Mouse (Mus musculus): ENCODE data around the gene Dip2b. TPM values are rescaled to one million over a fixed set of nuclear protein-coding genes. Genes with fewer than 3 reads are reported as not detected.

Dip2b gene
- total and polyA plus RNA-seq, 3 experiments = 13.9 to 68.9 (median 15.4) TPM

GRCm38 (mm10) chr15:100178487-100178886 is 140.0 kb downstream of the Dip2b start:
- H3K4me1 ChIP-seq (ENCODE audit: control insufficient read depth in 1 of 2, insufficient read depth in 2 of 2, low read length in 2 of 2) = no peaks in the 10 kb centered on the region
- no peaks in the 10 kb centered on the region for H3K9me3 ChIP-seq (replicated peaks; ENCODE audit: insufficient read depth, low read length)
- no peak overlapping the region for H3K9ac ChIP-seq (ENCODE audit: control insufficient read depth, low read depth, low read length, poor library complexity, severe bottlenecking)
- no peak overlapping the region for H3K4me3 ChIP-seq (ENCODE audit: control insufficient read depth in 1 of 2, insufficient read depth in 1 of 2, low read depth in 2 of 2, low read length in 2 of 2)
- TF ChIP-seq ZKSCAN1 (IDR thresholded peaks at IDR 0.05; ENCODE audit: low read depth, low read length) = no peak
- no peak for TF ChIP-seq RCOR1 (IDR thresholded peaks at IDR 0.05; ENCODE audit: low read depth, low read length)
- no peak for TF ChIP-seq ZMIZ1 (IDR thresholded peaks at IDR 0.05; ENCODE audit: low read depth, low read length)
- TF ChIP-seq POLR2AphosphoS2 (IDR thresholded peaks at IDR 0.05; ENCODE audit: low read length) = no peak
- no peak for TF ChIP-seq TCF12 (IDR thresholded peaks at IDR 0.05; ENCODE audit: low read depth, low read length)
- TF ChIP-seq KAT2A (conservative IDR thresholded peaks at IDR 0.05; ENCODE audit: low read depth, low read length) = no peak
- no peak for TF ChIP-seq NRF1 (IDR thresholded peaks at IDR 0.05; ENCODE audit: insufficient read depth, low read depth, low read length, poor library complexity, severe bottlenecking)
- TF ChIP-seq MEF2A (IDR thresholded peaks at IDR 0.05; ENCODE audit: extremely low read depth, insufficient replicate concordance, low read depth, low read length, poor library complexity, severe bottlenecking) = no peak
- TF ChIP-seq ELF1 (IDR thresholded peaks at IDR 0.05; ENCODE audit: low read depth, low read length) = no peak
- no peak for DNase-seq (ENCODE audit: low read depth, low spot score)
- peaks cover 0 to 4% of the 10 kb centered on the region in 2 experiments; a peak in 1 of 4 replicates for H3K36me3 ChIP-seq (ENCODE audit: control insufficient read depth in 1 of 2, insufficient read depth in 2 of 2, low read length in 2 of 2)
- H3K27me3 ChIP-seq (ENCODE audit: control insufficient read depth in 1 of 2, insufficient read depth in 2 of 2, low read length in 2 of 2) = no peaks in the 10 kb centered on the region
- no peaks in the 10 kb centered on the region for H3K79me2 ChIP-seq (ENCODE audit: control insufficient read depth, insufficient read depth, low read length, poor library complexity)
- no peak overlapping the region for H3K27ac ChIP-seq (ENCODE audit: control insufficient read depth, low read depth, low read length)

GRCm38 (mm10) chr15:100179685-100180084 is 141.2 kb downstream of the Dip2b start:
- no peak overlapping the region for H3K4me3 ChIP-seq (ENCODE audit: control insufficient read depth in 1 of 2, insufficient read depth in 1 of 2, low read depth in 2 of 2, low read length in 2 of 2)
- no peaks in the 10 kb centered on the region for H3K9me3 ChIP-seq (replicated peaks; ENCODE audit: insufficient read depth, low read length)
- no peaks in the 10 kb centered on the region for H3K79me2 ChIP-seq (ENCODE audit: control insufficient read depth, insufficient read depth, low read length, poor library complexity)
- no peak for TF ChIP-seq JUND (IDR thresholded peaks at IDR 0.05; ENCODE audit: low read depth, low read length)
- no peak for TF ChIP-seq GATA1 (IDR thresholded peaks at IDR 0.05; ENCODE audit: low read depth, low read length)
- no peak for TF ChIP-seq RAD21 (IDR thresholded peaks at IDR 0.05; ENCODE audit: low read depth, low read length)
- no peak for TF ChIP-seq ZMIZ1 (IDR thresholded peaks at IDR 0.05; ENCODE audit: low read depth, low read length)
- TF ChIP-seq CHD1 (IDR thresholded peaks at IDR 0.05; ENCODE audit: low read depth, low read length) = no peak
- no peak for TF ChIP-seq BHLHE40 (IDR thresholded peaks at IDR 0.05; ENCODE audit: borderline replicate concordance, low read depth, low read length)
- no peak for TF ChIP-seq SIN3A (IDR thresholded peaks at IDR 0.05; ENCODE audit: low read length)
- no peak for TF ChIP-seq E2F4 (IDR thresholded peaks at IDR 0.05; ENCODE audit: borderline replicate concordance, low read depth, low read length)
- no peak for TF ChIP-seq HCFC1 (IDR thresholded peaks at IDR 0.05; ENCODE audit: low read depth, low read length)
- no peak for TF ChIP-seq NRF1 (IDR thresholded peaks at IDR 0.05; ENCODE audit: insufficient read depth, low read depth, low read length, poor library complexity, severe bottlenecking)
- no peak for TF ChIP-seq USF2 (IDR thresholded peaks at IDR 0.05; ENCODE audit: borderline replicate concordance in 1 of 2, insufficient read depth in 1 of 2, low read depth in 1 of 2, low read length in 2 of 2)
- no peak for TF ChIP-seq KAT2A (conservative IDR thresholded peaks at IDR 0.05; ENCODE audit: low read depth, low read length)
- no peak overlapping the region for H3K9ac ChIP-seq (ENCODE audit: control insufficient read depth, low read depth, low read length, poor library complexity, severe bottlenecking)
- no peak for DNase-seq (ENCODE audit: low read depth, low spot score)
- peaks cover 2 to 3% of the 10 kb centered on the region in 2 experiments; a peak in 3 of 4 replicates for H3K36me3 ChIP-seq (ENCODE audit: control insufficient read depth in 1 of 2, insufficient read depth in 2 of 2, low read length in 2 of 2)
- H3K27ac ChIP-seq (ENCODE audit: control insufficient read depth, low read depth, low read length) = no peak overlapping the region
- no peaks in the 10 kb centered on the region for H3K27me3 ChIP-seq (ENCODE audit: control insufficient read depth in 1 of 2, insufficient read depth in 2 of 2, low read length in 2 of 2)
- H3K4me1 ChIP-seq (ENCODE audit: control insufficient read depth in 1 of 2, insufficient read depth in 2 of 2, low read length in 2 of 2) = peaks cover 0 to 5% of the 10 kb centered on the region in 2 experiments; a peak in 2 of 4 replicates
